In the genomic region with DNA sequence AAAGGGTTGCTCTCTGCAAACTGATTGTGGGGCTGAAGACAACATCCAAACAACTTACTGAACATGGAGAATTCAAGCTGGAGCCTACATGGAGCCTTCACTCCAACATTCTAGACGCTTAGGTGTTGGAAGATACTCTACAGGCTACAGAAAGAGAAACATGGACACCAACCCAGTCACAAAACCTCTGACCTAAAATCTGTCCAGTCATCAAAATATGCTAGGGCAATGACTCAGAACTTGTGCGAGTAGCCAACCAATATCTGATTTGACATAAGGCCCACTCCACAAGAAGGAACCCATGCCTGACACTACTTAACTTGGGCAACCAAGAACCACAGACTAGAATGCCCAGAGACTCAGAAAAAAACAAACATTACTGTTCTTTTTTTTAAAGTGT, we compare ENCODE assay signal across 32 mouse cellular contexts.
"Had no signal": no experiment of that assay in that cellular context is flagged by ENCODE, and none has a peak within 500 bp of the region (broad histone marks: within the 10 kb centered on the region; RNA-seq: fewer than 3 reads in every experiment).

No protein-coding gene starts in this region.

- ATAC-seq: liver, embryonic 12.5 days; liver, postnatal 0 days; lung, postnatal 0 days; midbrain, embryonic 13.5 days; midbrain, embryonic 15.5 days; midbrain, embryonic 16.5 days had no signal

- H3K4me1 ChIP-seq: limb, embryonic 15.5 days; liver, embryonic 12.5 days; liver, embryonic 13.5 days; liver, embryonic 15.5 days; megakaryocyte, embryonic 14.5 days; midbrain, embryonic 10.5 days; midbrain, embryonic 12.5 days; midbrain, embryonic 13.5 days; midbrain, embryonic 15.5 days; neural tube, embryonic 12.5 days had no signal

- H3K27ac ChIP-seq: limb, embryonic 10.5 days; limb, embryonic 12.5 days; limb, embryonic 13.5 days; limb, embryonic 15.5 days; liver, embryonic 12.5 days; liver, embryonic 13.5 days; liver, embryonic 14.5 days; liver, embryonic 15.5 days; lung, embryonic 15.5 days; macrophage; midbrain, embryonic 10.5 days; midbrain, embryonic 12.5 days; midbrain, embryonic 13.5 days; midbrain, embryonic 15.5 days; neural tube, embryonic 12.5 days had no signal

- H3K4me3 ChIP-seq: limb, embryonic 10.5 days; limb, embryonic 12.5 days; limb, embryonic 13.5 days; limb, embryonic 15.5 days; liver, embryonic 12.5 days; liver, embryonic 13.5 days; liver, embryonic 15.5 days; lung, embryonic 15.5 days; megakaryocyte, embryonic 14.5 days; midbrain, embryonic 10.5 days; midbrain, embryonic 12.5 days; midbrain, embryonic 13.5 days; midbrain, embryonic 15.5 days; myocyte; neural tube, embryonic 12.5 days had no signal

- H3K36me3 ChIP-seq: limb, embryonic 10.5 days; limb, embryonic 12.5 days; limb, embryonic 13.5 days; limb, embryonic 15.5 days; liver, embryonic 12.5 days; liver, embryonic 13.5 days; liver, embryonic 15.5 days; lung, embryonic 15.5 days; midbrain, embryonic 10.5 days; midbrain, embryonic 12.5 days; midbrain, embryonic 13.5 days; midbrain, embryonic 15.5 days; neural tube, embryonic 12.5 days had no signal

- H3K4me2 ChIP-seq: limb, embryonic 12.5 days; limb, embryonic 13.5 days; limb, embryonic 15.5 days; liver, embryonic 11.5 days; liver, embryonic 12.5 days; liver, embryonic 13.5 days; liver, embryonic 15.5 days; lung, embryonic 14.5 days; lung, embryonic 15.5 days; midbrain, embryonic 11.5 days; midbrain, embryonic 12.5 days; midbrain, embryonic 13.5 days; midbrain, embryonic 15.5 days; neural tube, embryonic 12.5 days had no signal

- H3K9me3 ChIP-seq: limb, embryonic 10.5 days; limb, embryonic 15.5 days; liver, embryonic 12.5 days; liver, embryonic 13.5 days; liver, embryonic 15.5 days; lung, embryonic 15.5 days; megakaryocyte, embryonic 14.5 days; midbrain, embryonic 10.5 days; midbrain, embryonic 12.5 days; midbrain, embryonic 13.5 days; midbrain, embryonic 15.5 days; neural tube, embryonic 12.5 days had no signal

- H3K9ac ChIP-seq: limb, embryonic 12.5 days; limb, embryonic 13.5 days; limb, embryonic 15.5 days; liver, embryonic 12.5 days; liver, embryonic 13.5 days; liver, embryonic 14.5 days; liver, embryonic 15.5 days; liver, postnatal 0 days; lung, embryonic 14.5 days; lung, embryonic 15.5 days; midbrain, embryonic 12.5 days; midbrain, embryonic 13.5 days; midbrain, embryonic 15.5 days; neural tube, embryonic 12.5 days had no signal

- DNase-seq: left cerebral cortex, postnatal 4 days; liver; liver, embryonic 13.5 days; liver, postnatal 0 days; lung, adult 18-20 months; lung, adult 2 months; lung, embryonic 14.5 days; lung, postnatal 10 days; lung, postnatal 14 days; lung, postnatal 36 days; lung, postnatal 4 days; midbrain, embryonic 14.5 days had no signal

- H3K27me3 ChIP-seq: limb, embryonic 12.5 days; limb, embryonic 13.5 days; limb, embryonic 15.5 days; liver, embryonic 12.5 days; liver, embryonic 13.5 days; liver, embryonic 15.5 days; lung, embryonic 15.5 days; midbrain, embryonic 12.5 days; midbrain, embryonic 13.5 days; midbrain, embryonic 15.5 days; neural tube, embryonic 12.5 days had no signal
